Mouse (Mus musculus) midbrain, embryonic 10.5 days (tissue): ENCODE measurements at regions not wholly inside any gene's neighbourhood (a gene's known extent, or its start where the extent isn't known, plus 50 kb on each side); places are given as distances from the start of the nearest gene placed in this dataset.

ENCODE experiments used
- DNase-seq: peaks from one replicate; pipeline ENCODE4 v3.0.0-alpha.2; 2017; ENCODE audit warnings: low spot score
- H3K27ac ChIP-seq: fragments of 300-500 bp; sonication (generic); replicated peaks from 2 replicates; pipeline ENCODE4 v1.5.1; 2016; ENCODE audit warnings: mild to moderate bottlenecking
- H3K27me3 ChIP-seq: fragments of 300-500 bp; sonication (generic); 2 replicates; pipeline ENCODE4 v1.6.1; 2016; ENCODE audit warnings: low read depth, mild to moderate bottlenecking; ENCODE audit not compliant: poor library complexity, severe bottlenecking
- H3K36me3 ChIP-seq: fragments of 300-500 bp; sonication (generic); 2 replicates; pipeline ENCODE4 v1.6.1; 2016; ENCODE audit warnings: mild to moderate bottlenecking, moderate library complexity
- H3K4me1 ChIP-seq: fragments of 300-500 bp; sonication (generic); 2 replicates; pipeline ENCODE4 v1.6.1; 2016
- H3K4me3 ChIP-seq: fragments of 300-500 bp; sonication (generic); 2 replicates; pipeline ENCODE4 v1.5.1; 2016; ENCODE audit warnings: mild to moderate bottlenecking, moderate library complexity
- H3K9me3 ChIP-seq: fragments of 300-500 bp; sonication (generic); replicated peaks from 2 replicates; pipeline ENCODE4 v1.6.1; 2016; ENCODE audit warnings: mild to moderate bottlenecking
- WGBS: fragments of 180-500 bp; shearing (Covaris S2); methylation state at CpG from one replicate; pipeline ENCODE4 v1.1.7; 2016; 5-methylcytosine and 5-hydroxymethylcytosine counted together

DNA sequence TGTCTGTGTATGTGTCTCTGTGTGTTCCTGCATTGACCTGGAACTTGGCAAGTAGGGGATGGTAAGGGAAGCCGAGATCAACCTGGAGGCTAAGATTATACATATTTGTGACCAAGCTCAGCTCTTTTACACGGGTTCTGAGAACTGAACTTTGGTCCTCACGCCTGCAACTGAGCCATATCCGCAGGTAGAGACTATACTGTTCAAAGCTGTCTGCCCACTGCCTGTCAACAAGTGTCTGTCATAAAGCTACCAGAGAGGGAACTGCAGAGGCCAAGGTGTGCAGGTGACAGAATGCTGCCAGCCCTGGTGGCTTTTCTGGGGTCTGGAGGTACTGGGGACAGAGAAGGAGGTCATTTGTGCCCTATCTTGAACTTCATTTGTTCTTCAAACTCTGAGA, 218.3 kb upstream of the Prox1 start:
- peaks cover 36% of the 10 kb centered on the region for H3K27me3 ChIP-seq
- no peaks in the 10 kb centered on the region for H3K9me3 ChIP-seq
- DNase-seq: no peak
- no peak overlapping the region for H3K4me3 ChIP-seq
- peaks cover 10% of the 10 kb centered on the region for H3K4me1 ChIP-seq
- no peak overlapping the region for H3K27ac ChIP-seq
- 87% methylated on average over 4 of the region's 4 CpGs for WGBS
- H3K36me3 ChIP-seq: no peaks in the 10 kb centered on the region

DNA sequence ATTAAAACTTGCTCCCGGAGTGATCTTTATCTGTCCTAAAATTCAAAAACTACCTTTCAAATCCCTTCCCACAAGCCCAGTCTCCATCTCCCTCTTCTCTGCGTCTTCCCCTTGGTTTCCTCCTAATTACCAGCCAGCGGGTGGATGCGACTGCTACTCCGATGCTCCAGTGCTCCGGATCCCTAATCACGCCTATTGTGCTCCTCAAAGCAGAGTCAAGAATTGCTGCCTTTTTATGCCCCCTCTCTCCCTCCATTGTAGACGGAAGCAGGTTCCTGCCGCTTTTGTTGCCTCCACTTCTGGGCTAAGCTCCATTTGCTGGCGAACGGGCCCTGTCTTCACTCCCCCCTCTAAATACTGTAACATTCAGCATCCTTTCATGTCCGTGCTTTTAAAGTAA, 214.0 kb upstream of the Prox1 start:
- Histone ChIP-seq H3K9me3 (no peaks in the 10 kb centered on the region), H3K36me3 (no peaks in the 10 kb centered on the region), H3K27ac (peak overlapping the region; percentile 4; the same call in 1 of the 2 replicates), H3K27me3 (peaks cover 71% of the 10 kb centered on the region), H3K4me1 (peaks cover 39% of the 10 kb centered on the region), H3K4me3 (no peak overlapping the region)
- DNase-seq: no peak
- 38% methylated on average over 12 of the region's 12 CpGs for WGBS

DNA sequence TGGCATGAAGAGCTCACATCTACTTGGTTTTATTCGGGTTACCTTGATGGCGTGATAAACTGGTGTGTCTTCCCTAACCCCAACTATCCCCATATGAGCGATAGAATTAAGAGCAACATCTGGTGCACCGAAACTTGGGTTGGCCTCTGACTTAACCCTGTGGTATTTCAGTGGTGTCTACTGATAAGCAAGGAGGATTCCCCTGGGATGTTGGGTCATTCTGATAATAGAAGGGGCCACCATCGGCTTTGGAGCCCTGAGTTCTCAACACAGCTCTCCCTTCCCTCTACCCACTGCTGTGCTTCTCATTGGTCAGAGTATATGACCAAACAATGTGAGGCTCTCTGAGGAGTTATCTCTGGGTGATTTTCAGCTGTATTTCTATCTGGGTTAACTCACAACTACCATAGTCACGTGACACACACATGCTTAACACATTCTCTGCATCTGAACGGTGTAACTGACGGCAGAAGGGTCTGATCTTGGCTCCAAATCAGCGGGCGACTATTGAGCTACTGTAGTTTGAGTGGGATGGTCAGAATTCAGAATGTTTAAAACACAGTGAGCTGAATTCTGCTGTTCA, 212.8 kb upstream of the Prox1 start:
- 88% methylated on average over 10 of the region's 10 CpGs for WGBS
- H3K9me3 ChIP-seq: no peaks in the 10 kb centered on the region
- H3K27me3 ChIP-seq: peaks cover 67% of the 10 kb centered on the region
- H3K4me1 ChIP-seq: peaks cover 39% of the 10 kb centered on the region
- H3K4me3 ChIP-seq: no peak overlapping the region
- no peak for DNase-seq
- H3K36me3 ChIP-seq: no peaks in the 10 kb centered on the region
- 0 out of 2 replicates have a peak overlapping the region, but pooled peaks have one; percentile 23 for H3K27ac ChIP-seq

DNA sequence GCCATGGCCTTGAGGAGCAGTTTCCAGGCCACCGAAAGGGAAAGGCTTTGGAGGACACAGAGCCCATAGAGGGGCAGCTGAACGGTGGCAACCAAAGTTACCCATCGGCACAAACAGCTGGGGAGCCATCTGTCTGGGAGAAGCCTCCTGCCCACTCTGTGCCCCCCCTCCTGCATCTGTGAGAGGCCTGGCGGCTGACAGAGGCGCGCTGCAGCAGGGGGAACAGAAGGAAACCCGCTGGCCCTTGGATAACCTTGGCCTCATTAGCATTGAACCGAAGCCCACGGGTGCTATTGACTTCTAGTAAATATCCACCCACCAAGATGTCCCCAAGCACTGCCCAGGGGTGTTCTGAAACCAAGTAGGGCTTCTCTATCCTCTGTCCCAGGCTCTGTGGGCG, 209.6 kb upstream of the Prox1 start:
- Histone ChIP-seq H3K9me3 (no peaks in the 10 kb centered on the region), H3K4me1 (peaks cover 54% of the 10 kb centered on the region), H3K27ac (peak overlapping the region; percentile 75), H3K4me3 (no peak overlapping the region), H3K27me3 (peaks cover 68% of the 10 kb centered on the region), H3K36me3 (no peaks in the 10 kb centered on the region)
- peak; percentile 25 for DNase-seq
- 59% methylated on average over 10 of the region's 10 CpGs for WGBS

DNA sequence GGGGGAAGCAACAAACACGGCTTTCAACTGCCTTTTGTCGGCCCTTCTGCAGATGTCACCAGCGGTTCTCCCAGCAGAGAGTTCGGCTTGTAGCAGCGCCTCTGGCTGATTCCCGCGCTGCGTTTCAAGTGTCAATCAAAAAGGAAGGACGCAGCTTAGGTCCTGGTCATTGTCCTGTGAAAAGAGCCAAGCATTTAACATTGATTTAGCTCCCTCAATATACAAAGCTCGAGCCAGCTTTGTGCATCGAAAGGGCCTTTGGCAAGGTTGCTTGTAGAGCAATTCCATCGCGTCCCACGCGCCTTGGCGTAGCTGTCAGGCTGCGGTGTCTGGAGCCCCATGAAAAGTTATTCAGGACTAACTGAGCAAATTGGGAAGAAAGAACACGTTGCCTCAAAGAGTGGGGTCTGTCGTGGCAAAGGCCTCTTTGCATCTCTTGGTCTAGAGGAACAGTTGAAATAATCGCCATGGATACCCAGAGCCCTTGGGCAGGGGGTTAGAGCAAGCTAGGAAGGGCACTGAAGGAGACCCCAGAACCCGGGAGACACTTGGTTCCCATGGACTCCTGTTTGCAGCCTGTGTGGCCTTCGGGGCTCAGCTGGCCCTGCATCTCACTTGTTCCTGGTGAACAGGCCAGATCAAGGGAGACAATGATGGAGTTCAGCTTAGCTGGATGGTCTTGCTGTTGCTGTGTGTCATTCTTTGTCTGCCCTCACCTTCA, 204.8 kb upstream of the Prox1 start:
- no peaks in the 10 kb centered on the region for H3K36me3 ChIP-seq
- no peaks in the 10 kb centered on the region for H3K9me3 ChIP-seq
- 37% methylated on average over 22 of the region's 22 CpGs for WGBS
- peaks cover 59% of the 10 kb centered on the region for H3K27me3 ChIP-seq
- H3K4me1 ChIP-seq: peaks cover 37% of the 10 kb centered on the region
- peak; percentile 68 for DNase-seq
- H3K4me3 ChIP-seq: no peak overlapping the region; the same call in 1 of the 2 replicates
- peak overlapping the region; percentile 80 for H3K27ac ChIP-seq

DNA sequence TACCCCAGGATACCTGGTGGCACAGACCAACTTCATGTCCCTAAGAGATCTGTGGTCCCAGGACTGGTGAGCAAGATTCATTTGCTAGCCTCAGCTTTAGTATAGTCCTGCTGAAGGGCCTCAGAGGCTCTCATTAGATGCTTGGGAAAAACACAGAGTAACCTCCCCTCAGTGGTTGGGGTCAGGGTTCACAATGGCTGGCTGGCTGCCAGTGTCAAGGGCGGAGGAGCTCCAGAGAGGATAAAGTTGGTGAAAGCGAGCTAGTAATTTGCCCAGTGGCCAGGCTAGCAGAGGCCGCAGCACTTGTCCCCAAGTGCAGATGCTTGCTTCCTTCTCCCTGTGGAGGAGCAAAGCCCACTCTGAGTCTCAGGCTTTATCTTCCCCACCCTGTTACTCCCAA, 203.8 kb upstream of the Prox1 start:
- 52% methylated on average over 3 of the region's 3 CpGs for WGBS
- peak overlapping the region; percentile 73 for H3K27ac ChIP-seq

DNA sequence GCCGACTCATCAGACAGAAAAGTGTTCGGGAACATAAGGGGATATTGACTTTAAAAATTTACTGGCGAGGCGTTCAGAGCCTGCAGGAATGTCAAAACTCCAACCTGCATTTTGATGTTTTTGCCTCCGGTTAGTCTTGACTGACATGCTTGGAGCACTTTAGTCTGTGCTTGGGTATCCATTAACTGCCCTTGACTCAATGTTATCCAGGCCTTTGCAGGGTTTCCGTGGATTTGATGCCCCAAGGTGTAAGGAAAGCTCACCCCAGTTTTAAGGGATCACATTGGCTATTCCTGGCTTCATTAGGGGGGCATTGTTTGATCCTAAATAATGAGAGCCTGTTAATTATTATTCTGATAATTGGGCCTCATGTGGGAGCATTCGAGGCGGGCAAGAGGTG, 196.1 kb upstream of the Prox1 start:
- no peak overlapping the region for H3K27ac ChIP-seq
- peaks cover 7% of the 10 kb centered on the region for H3K4me1 ChIP-seq
- no peak overlapping the region for H3K4me3 ChIP-seq
- H3K9me3 ChIP-seq: no peaks in the 10 kb centered on the region
- H3K36me3 ChIP-seq: no peaks in the 10 kb centered on the region
- WGBS: 75% methylated on average over 8 of the region's 8 CpGs
- 0 out of 2 replicates have a peak, but pooled peaks cover 9% of the 10 kb centered on the region for H3K27me3 ChIP-seq
- no peak for DNase-seq

More for the DNA sequence above, 203.8 kb upstream of the Prox1 start:
- Histone ChIP-seq H3K4me1 (peaks cover 29% of the 10 kb centered on the region), H3K27me3 (peaks cover 49% of the 10 kb centered on the region), H3K9me3 (no peaks in the 10 kb centered on the region), H3K36me3 (no peaks in the 10 kb centered on the region), H3K4me3 (no peak overlapping the region)
- DNase-seq: peak; percentile 49

DNA sequence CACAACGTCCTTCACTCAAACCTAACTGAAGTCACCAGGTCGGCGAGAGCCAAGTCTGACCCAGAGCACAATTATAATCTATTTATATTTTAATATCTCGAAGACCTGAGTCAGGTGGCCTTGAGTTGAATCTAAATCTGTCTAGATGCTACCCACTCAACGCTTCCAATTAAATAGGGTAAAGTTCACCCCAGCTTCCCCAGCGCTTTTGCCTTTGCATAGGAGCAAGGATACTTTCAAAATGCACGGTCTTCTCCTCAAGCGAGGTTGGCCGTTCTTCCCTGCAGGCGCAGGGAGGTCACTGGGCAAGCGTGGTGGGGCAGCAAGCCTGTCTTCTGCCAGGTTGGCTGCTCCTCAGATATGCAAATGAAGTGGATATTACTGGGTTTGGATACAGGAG, 194.6 kb upstream of the Prox1 start:
- WGBS: 90% methylated on average over 11 of the region's 11 CpGs
- 0 out of 2 replicates have a peak, but pooled peaks cover 3% of the 10 kb centered on the region for H3K27me3 ChIP-seq
- no peak overlapping the region for H3K4me3 ChIP-seq
- no peak overlapping the region for H3K27ac ChIP-seq
- H3K36me3 ChIP-seq: no peaks in the 10 kb centered on the region
- H3K9me3 ChIP-seq: no peaks in the 10 kb centered on the region
- H3K4me1 ChIP-seq: peaks cover 7% of the 10 kb centered on the region
- DNase-seq: no peak

DNA sequence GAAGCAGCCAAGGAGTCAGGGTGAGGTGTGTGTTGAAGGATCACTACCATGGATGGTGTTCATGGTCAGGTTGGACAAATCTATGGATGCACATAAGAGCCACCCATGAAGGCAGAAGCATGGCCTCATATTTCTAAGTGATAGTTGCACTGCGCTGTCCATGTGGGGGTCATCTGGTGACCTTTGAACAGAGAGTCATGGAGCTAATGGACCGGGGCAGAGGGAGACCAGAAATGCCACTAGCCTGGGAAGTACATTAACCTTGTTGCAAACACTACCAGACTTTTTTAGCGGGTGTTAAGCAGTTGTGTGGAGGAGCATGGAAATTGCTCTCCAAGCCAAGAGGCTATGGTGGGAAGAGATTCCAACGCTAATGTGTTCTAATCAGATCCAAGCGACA, 190.1 kb upstream of the Prox1 start:
- H3K36me3 ChIP-seq: no peaks in the 10 kb centered on the region
- no peak overlapping the region for H3K27ac ChIP-seq
- no peaks in the 10 kb centered on the region for H3K9me3 ChIP-seq
- H3K27me3 ChIP-seq: 0 out of 2 replicates have a peak, but pooled peaks cover 3% of the 10 kb centered on the region
- no peak overlapping the region for H3K4me3 ChIP-seq
- no peak for DNase-seq
- H3K4me1 ChIP-seq: no peaks in the 10 kb centered on the region
- WGBS: 95% methylated on average over 5 of the region's 5 CpGs

DNA sequence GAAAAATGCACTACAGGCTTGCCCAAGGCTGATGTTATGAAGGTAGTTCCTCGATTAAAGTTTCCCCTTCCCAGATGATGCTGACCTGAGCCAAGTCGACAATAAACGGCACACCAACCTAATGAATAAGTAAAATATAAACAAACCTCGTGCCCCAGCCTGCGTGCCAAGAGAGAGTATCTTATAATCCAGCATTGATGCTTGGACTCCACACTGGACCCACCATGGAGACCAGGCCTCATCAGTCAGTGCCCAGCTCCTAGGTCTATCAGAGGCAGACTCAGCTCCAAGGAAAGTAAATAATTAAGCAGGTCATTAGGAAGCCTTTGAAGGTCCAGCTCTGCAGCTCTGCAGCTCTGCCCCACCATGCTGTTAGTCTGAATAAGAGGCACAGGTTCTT, 187.3 kb upstream of the Prox1 start:
- Histone ChIP-seq H3K9me3 (no peaks in the 10 kb centered on the region), H3K27ac (no peak overlapping the region), H3K4me3 (no peak overlapping the region), H3K27me3 (no peaks in the 10 kb centered on the region), H3K36me3 (no peaks in the 10 kb centered on the region), H3K4me1 (peaks cover 13% of the 10 kb centered on the region)
- no peak for DNase-seq
- 92% methylated on average over 5 of the region's 5 CpGs for whole genome bisulfite sequencing

DNA sequence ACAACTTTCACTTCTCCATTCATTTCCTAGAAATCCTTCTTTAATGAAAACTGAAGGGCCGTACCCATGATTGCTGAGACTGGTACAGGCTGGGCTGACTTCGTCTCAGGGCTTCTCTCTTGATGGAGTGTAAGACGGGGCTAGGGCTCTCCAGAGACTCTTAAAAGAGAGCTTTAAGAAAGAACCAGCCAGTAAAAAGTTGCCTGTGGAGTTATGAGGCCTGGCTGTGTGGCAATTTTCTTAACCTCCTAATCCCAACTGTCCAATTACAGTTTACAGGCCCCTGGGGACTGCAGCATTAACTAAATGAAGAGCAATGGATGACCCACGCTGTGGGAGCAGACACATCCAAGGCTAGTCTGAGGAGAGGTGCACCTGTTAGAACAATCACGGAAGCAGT, 177.1 kb upstream of the Prox1 start:
- no peak for DNase-seq
- Histone ChIP-seq H3K27ac (no peak overlapping the region), H3K4me3 (no peak overlapping the region), H3K27me3 (peaks cover 19% of the 10 kb centered on the region), H3K4me1 (peaks cover 6% of the 10 kb centered on the region; the same call in 1 of the 2 replicates), H3K36me3 (no peaks in the 10 kb centered on the region), H3K9me3 (no peaks in the 10 kb centered on the region)
- 83% methylated on average over 5 of the region's 5 CpGs for whole genome bisulfite sequencing

DNA sequence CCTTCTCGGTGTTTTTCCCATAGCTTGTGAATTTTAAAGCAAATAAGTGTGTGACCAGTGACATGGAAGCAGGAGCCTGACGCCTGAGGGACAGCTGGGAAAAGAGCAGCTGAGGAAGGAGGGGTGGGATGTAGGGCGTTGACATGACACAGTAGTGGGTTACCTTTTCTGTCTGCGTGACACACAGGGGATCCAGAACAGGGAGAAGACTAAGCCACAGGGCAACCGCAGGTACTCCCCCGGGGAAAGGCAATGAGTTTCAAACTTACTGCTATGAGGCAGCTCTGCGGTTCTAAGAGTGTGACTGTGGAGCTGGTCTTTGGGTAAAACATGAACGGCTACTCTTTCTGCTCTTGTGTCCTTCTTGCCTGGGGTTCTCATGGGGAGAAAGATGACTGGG, 170.2 kb upstream of the Prox1 start:
- peaks cover 6% of the 10 kb centered on the region; the same call in 1 of the 2 replicates for H3K4me1 ChIP-seq
- no peaks in the 10 kb centered on the region for H3K9me3 ChIP-seq
- H3K27me3 ChIP-seq: peaks cover 4% of the 10 kb centered on the region; the same call in 1 of the 2 replicates
- WGBS: 89% methylated on average over 8 of the region's 8 CpGs
- no peak overlapping the region for H3K27ac ChIP-seq
- H3K36me3 ChIP-seq: no peaks in the 10 kb centered on the region
- no peak for DNase-seq
- no peak overlapping the region for H3K4me3 ChIP-seq

DNA sequence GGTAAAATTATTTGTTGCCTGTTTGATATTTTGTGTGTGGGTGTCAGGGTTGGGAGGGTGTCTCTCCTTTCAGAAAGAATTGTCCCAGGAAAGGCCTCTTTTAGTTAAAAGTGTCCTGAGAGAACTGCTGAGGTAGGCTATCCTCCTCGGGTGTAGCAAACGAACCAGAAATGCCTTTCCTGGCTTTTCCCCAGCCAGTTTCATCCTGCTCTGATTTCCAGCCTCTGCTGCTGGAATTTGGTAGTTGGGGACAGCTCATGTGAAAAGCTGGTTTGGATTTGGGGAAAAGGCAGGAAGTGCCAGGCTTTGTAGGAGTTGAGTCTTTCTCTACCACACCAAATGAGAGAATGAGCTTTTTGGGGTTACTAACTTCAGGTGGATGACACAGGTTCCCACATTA, 164.0 kb upstream of the Prox1 start:
- H3K27ac ChIP-seq: 0 out of 2 replicates have a peak overlapping the region, but pooled peaks have one; percentile 9
- 61% methylated on average over 2 of the region's 2 CpGs for WGBS

More for the DNA sequence above, 164.0 kb upstream of the Prox1 start:
- peaks cover 9% of the 10 kb centered on the region for H3K4me1 ChIP-seq
- no peak for DNase-seq
- H3K27me3 ChIP-seq: peaks cover 7% of the 10 kb centered on the region; the same call in 1 of the 2 replicates
- no peaks in the 10 kb centered on the region for H3K36me3 ChIP-seq
- H3K4me3 ChIP-seq: no peak overlapping the region
- H3K9me3 ChIP-seq: no peaks in the 10 kb centered on the region
